Mouse (Mus musculus) erythroblast, embryonic 14.5 days (primary cell): ENCODE measurements around the gene 1700057G04Rik. TPM values are rescaled to one million over a fixed set of nuclear protein-coding genes. Genes with fewer than 3 reads are reported as not detected.

Experiments
- H3K27me3 ChIP-seq: 2 replicates; pipeline ENCODE4 v1.6.1; 2012; ENCODE audit warnings: inconsistent platforms; ENCODE audit not compliant: control insufficient read depth
- H3K36me3 ChIP-seq: 2 replicates; pipeline ENCODE4 v1.6.1; 2012; ENCODE audit warnings: mild to moderate bottlenecking, inconsistent platforms; ENCODE audit not compliant: control insufficient read depth
- H3K4me1 ChIP-seq: 2 replicates; pipeline ENCODE4 v1.6.1; 2012; ENCODE audit warnings: inconsistent platforms; ENCODE audit not compliant: control insufficient read depth
- H3K4me3 ChIP-seq: replicated peaks from 2 replicates; pipeline ENCODE3; 2012; ENCODE audit warnings: moderate library complexity, mild to moderate bottlenecking, inconsistent platforms
- H3K9me3 ChIP-seq: 2 replicates; pipeline ENCODE4 v1.6.1; 2012; ENCODE audit warnings: low read length, inconsistent platforms, mixed read lengths; ENCODE audit not compliant: control insufficient read depth
- GATA1 ChIP-seq: IDR thresholded peaks from 2 replicates; pipeline ENCODE4 v1.6.1; 2012; ENCODE audit warnings: low read length, inconsistent platforms, mixed read lengths
- TAL1 ChIP-seq: IDR thresholded peaks from 3 replicates; pipeline ENCODE4 v1.6.1; 2012; ENCODE audit warnings: low read length, inconsistent platforms, mixed read lengths
- polyA plus RNA-seq: library from polyadenylated mRNA; stranded (reverse); fragments of >175 nt; gene quantifications from 2 replicates; pipeline ENCODE4 v1.2.3, GENCODE M21; 2012

Gene 1700057G04Rik
- polyA plus RNA-seq, 1 experiment: not detected

DNA sequence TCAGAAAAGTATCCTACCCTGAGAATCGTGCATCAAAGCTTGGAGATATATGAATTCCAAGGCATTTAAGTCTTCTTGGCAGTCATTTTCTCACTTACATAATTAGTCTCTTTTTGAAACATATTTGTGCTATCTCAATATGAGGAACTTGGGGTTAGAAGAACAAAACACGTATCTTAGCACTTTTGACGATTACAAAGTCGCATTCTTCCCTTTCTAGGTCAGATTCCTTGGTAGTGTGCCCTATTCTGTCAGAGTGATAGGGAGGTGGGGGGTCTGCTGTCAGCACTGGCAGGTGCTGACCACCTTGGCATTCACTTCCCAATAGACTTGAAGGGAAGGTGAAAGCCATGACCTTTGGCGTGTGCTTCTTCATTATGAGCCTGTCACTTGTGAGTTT, 93.5 kb downstream of the 1700057G04Rik start:
- Histone ChIP-seq H3K4me1 (no peaks in the 10 kb centered on the region), H3K27me3 (no peaks in the 10 kb centered on the region), H3K4me3 (no peak overlapping the region), H3K9me3 (no peaks in the 10 kb centered on the region), H3K36me3 (no peaks in the 10 kb centered on the region)
- TF ChIP-seq TAL1 (no peak), GATA1 (no peak)

Other genes starting within 250 kb of the 1700057G04Rik start
- gene Plscr5, start 116.4 kb upstream of the 1700057G04Rik start, polyA plus RNA-seq: not detected in 2 replicates
- gene Plscr1, start 59.6 kb upstream of the 1700057G04Rik start, polyA plus RNA-seq: 0.11 and 0.24 TPM in 2 replicates
- not detected in 2 replicates for gene Plscr2, start 33.8 kb upstream of the 1700057G04Rik start, polyA plus RNA-seq
- gene Plscr4, start 148.0 kb downstream of the 1700057G04Rik start, polyA plus RNA-seq: not detected in 2 replicates
- gene Plod2, start 232.8 kb downstream of the 1700057G04Rik start, polyA plus RNA-seq: not detected in 2 replicates